Mouse (Mus musculus): ENCODE measurements at regions not wholly inside any gene's neighbourhood (a gene's known extent, or its start where the extent isn't known, plus 50 kb on each side); places are given as distances from the start of the nearest gene placed in this dataset.

- DNase-seq (ENCODE audit: extremely low read depth, low read depth), result no peak
These were observed 269.0 kb upstream of the 1700003H04Rik start for GRCm38 (mm10) chr3:124849915-124850314.

DNA sequence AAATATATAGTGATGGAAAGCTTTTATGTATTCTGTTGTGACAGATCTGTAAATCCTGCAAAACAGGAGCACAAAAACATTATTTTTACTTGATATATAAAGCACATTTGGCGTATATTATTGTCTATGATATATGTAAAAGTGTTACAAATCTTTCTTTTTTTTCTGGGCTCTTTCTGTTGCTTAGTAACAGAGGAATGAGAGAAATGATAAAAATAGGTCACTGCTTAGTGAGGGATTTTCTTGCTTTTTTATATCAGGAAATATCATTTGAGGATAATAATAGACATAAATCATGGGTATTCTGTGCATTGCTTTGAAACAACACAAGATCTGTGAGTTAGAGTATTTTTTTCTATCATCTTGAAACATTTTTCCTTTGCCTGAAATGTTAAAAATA is 239.7 kb upstream of the 1700003H04Rik start:
- no peak for DNase-seq (ENCODE audit: extremely low read depth, low read depth)

DNA sequence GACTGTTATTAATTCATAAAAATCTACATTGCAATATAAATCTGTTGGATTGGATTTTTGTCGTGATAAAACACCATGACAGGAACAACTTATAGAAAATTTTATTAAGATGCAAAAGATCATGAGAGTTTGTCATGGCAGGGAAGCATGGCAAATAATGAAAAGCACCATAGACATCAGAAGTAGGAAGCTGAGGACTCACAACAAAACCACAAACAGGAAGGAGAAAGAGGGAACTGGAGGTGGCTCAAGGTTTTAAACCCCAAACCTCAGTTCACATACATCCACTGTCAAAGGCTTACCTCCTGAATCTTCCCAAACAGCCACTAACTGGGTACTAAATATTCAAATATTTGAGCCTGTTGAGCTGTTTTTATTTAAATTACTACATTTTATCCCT is 226.0 kb upstream of the 1700003H04Rik start:
- DNase-seq (ENCODE audit: extremely low read depth, low read depth), result peak; percentile 46

DNA sequence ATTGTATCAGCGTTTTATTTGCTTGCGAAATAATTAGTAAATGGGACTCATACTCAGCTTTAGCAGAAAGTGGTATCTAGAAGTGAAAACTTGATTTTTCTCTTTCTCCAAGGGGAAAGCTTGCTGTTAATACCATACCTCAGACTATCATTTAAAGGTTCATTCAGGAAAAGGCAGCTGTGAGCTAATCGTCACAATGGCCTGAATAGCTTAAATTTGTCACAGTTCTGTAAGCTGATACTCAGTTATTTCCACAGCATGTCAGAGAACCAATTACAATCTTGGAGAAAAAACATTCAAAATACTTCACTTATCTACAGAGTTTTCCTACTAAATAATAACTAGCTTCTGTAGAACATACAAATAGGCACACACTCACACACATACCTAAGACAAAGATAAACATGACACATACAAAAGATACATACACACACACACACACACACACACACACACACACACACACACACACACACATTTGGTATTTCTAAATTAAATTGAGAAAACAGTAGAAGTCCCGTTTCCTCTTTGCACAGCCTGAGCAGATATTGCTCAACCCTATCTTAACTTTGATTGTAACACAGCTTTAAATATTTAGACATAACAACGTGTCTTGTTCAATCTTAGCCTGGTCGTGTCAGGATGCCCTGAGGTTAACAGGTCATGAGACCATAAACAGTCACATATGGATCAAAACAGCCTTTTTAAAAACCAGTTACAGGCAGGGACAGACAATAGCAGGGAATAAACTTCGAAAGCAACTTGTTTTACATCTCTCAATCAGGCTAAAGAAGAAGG is 208.5 kb upstream of the 1700003H04Rik start:
- no peak for DNase-seq (ENCODE audit: extremely low read depth, low read depth)

DNA sequence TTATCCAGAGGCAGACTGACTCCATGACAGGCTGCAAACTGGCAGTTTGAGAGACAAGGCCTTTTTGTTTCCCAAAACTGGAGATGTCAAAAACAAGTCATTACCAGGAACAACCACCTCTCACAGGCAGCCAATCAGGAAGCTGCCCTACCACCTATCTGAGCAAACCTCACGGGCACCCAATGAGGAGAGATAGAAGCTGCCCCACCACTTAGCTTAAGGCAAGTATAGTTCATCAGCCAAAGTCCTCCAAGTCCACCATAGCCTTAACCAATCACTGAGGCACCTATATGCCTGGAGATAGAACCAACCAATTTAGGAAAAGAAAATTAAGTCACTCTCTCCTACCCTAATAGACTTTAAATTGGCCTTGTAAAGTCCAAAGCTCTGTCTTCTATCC is 207.3 kb upstream of the 1700003H04Rik start:
- no peak for DNase-seq (ENCODE audit: extremely low read depth, low read depth)

GRCm38 (mm10) chr3:124770326-124770725 is 189.4 kb upstream of the 1700003H04Rik start:
- DNase-seq (ENCODE audit: extremely low read depth, low read depth), result no peak

GRCm38 (mm10) chr3:124769252-124769651 is 188.4 kb upstream of the 1700003H04Rik start:
- DNase-seq (ENCODE audit: extremely low read depth, low read depth), result no peak

DNA sequence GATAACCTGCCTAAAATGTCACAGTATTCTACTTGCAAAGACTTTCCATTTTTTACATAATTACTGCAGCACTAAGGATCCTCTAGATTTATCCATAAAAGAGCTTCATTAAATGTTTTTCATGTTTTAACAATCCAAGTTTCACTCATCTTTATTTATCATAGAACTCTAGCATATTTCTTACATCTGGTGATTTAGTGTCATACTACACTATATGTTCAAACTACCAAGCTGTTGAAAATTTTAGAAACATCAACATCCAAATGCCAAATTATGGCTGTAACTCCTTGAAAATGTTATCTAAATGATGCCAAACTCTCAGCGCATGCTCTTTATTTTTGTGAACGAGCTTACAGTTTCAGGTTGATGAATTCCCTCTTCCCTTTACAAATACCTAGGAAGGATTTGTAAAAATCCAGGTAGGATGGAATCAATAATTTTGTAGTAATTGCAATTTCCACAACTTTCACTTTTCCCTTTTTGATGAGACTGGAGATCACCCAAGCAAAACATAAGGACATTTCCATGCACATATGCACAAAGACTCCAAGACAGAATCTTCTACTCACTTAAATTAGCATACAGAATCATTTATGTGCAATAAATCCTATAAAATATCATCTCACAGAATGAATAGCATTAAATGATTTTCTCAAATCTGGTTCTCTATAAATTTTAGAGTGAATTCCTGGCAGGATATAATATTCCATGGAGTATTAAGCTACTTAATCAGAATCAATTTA is 175.0 kb upstream of the 1700003H04Rik start:
- no peak for DNase-seq (ENCODE audit: extremely low read depth, low read depth)

GRCm38 (mm10) chr3:124752571-124753118 is 171.7 kb upstream of the 1700003H04Rik start:
- no peak for DNase-seq (ENCODE audit: extremely low read depth, low read depth)

- DNase-seq (ENCODE audit: extremely low read depth, low read depth), result no peak
These were observed 168.4 kb upstream of the 1700003H04Rik start for GRCm38 (mm10) chr3:124749314-124749713.

- DNase-seq (ENCODE audit: extremely low read depth, low read depth), result no peak
These were observed 147.4 kb upstream of the 1700003H04Rik start for GRCm38 (mm10) chr3:124728281-124728680.

DNA sequence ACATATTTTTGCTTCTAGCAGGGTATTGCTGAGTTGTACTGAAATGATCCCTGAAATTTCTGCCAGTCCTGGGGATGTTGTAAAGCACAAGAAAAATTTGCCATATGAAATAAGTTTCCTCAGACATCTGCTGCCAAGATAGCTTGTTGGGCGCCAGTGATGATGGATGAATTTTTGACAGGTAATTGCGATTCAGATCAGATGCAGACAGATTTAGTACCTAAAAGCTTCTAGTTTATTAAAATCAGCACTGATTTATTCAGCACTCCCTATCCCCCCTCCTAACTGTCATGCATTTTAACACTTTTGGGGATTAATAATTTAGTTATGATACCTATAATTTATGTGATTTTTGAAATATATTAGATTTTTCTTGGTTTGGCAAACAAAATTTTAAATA is 131.3 kb upstream of the 1700003H04Rik start:
- no peak for DNase-seq (ENCODE audit: extremely low read depth, low read depth)

- DNase-seq (ENCODE audit: extremely low read depth, low read depth), result peak; percentile 59
These were observed 92.7 kb upstream of the 1700003H04Rik start for GRCm38 (mm10) chr3:124673551-124673950.

GRCm38 (mm10) chr3:124658153-124658552 is 77.3 kb upstream of the 1700003H04Rik start:
- no peak for DNase-seq (ENCODE audit: extremely low read depth, low read depth)

DNA sequence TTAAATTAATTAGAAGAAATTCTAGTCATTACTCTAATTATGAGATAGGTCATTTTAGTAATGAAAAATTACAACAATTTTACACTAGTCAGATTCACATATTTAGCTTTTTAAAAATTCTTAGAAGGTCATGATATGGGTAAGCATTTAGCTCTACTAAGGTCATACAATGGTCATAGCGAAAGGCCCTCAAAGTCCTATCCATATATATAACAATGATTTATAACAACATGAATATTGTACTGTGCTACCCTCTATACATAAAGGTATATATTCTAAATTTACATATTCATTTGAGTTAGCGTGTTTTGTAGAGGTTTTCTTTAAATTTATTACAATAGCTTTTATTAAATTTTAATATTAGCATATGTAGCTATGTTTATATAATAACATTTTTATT is 52.5 kb upstream of the 1700003H04Rik start:
- DNase-seq (ENCODE audit: extremely low read depth, low read depth), result no peak
